Mouse (Mus musculus): ENCODE measurements around the gene Ndufa5. TPM values are rescaled to one million over a fixed set of nuclear protein-coding genes. Genes with fewer than 3 reads are reported as not detected.

Gene Ndufa5
- polyA plus RNA-seq, 1 experiment from 2014 or later, result 483 TPM

DNA sequence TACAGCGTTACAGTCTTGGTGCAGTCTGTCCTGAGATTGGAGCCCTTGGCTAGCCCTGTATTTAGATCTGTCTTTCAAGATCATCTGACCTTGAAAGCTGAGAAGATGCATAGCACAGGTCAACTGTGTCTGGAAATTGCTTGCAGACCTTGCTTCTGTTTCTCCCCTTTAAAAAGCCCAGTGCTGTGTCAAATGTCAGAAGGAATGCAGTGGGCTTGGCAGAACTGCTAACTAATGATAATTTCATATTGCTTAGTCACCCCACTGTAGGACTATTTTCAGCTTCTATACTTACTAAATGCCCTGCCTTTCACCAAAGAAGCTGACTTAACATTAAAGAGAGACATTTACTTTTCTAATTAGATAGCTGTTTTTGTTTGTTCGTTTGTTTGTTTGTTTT lies 27.7 kb upstream of the Ndufa5 start:
- H3K4me2 ChIP-seq (replicated peaks), result no peak overlapping the region
- H3K9ac ChIP-seq, result no peak overlapping the region
- H3K36me3 ChIP-seq (replicated peaks; ENCODE audit: control insufficient read depth, insufficient read depth), result no peaks in the 10 kb centered on the region
- no peaks in the 10 kb centered on the region for H3K4me1 ChIP-seq (replicated peaks; ENCODE audit: control insufficient read depth, insufficient read depth, low read length)
- no peaks in the 10 kb centered on the region for H3K9me3 ChIP-seq (ENCODE audit: control insufficient read depth, low read length)
- WGBS, result 87% methylated on average over 2 of the region's 2 CpGs
- DNase-seq (ENCODE audit: low spot score), result no peak
- ATAC-seq (ENCODE audit: low FRiP score), result no peak
- H3K27me3 ChIP-seq (ENCODE audit: control insufficient read depth, insufficient read depth, low read length), result no peaks in the 10 kb centered on the region
- H3K27ac ChIP-seq, result no peak overlapping the region
- no peak overlapping the region for H3K4me3 ChIP-seq (replicated peaks; ENCODE audit: low read length)

DNA sequence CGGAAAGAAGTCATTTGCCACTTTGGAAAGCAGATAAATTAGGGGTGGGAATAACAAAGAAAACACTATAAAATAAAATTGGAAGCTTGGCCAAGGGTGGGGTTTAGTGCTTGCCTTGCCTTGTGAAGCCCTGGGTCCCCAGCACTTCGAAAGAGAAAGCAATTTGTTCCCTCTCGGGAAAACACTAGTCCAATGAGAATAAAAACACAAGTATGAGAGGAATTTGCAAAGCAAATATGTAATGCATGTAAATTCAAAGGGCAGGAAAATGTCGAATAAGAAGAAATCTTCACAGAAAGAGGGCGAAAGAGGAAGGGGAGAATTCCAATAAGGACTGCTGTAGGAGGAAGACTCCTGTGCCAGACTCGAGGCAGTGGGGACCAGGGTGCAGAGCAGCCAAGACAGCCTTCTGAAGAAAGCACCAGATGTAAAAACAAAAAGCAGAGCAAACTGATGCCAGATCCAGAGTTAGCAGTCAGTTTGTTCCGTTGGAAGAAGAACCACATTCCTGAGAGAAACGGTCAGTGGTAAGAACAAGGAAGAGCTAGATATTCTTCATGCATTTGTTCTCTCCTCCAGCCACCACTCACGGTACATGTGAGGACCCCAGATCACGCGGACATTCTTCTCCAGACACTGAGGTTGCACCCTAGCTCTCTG lies 26.7 kb upstream of the Ndufa5 start:
- ATAC-seq (ENCODE audit: low FRiP score) (no peak), DNase-seq (ENCODE audit: low spot score) (no peak)
- Histone ChIP-seq H3K4me3 (replicated peaks; ENCODE audit: low read length) (no peak overlapping the region), H3K36me3 (replicated peaks; ENCODE audit: control insufficient read depth, insufficient read depth) (no peaks in the 10 kb centered on the region), H3K9me3 (ENCODE audit: control insufficient read depth, low read length) (no peaks in the 10 kb centered on the region), H3K4me2 (replicated peaks) (no peak overlapping the region), H3K9ac (no peak overlapping the region), H3K27me3 (ENCODE audit: control insufficient read depth, insufficient read depth, low read length) (no peaks in the 10 kb centered on the region), H3K4me1 (replicated peaks; ENCODE audit: control insufficient read depth, insufficient read depth, low read length) (no peaks in the 10 kb centered on the region), H3K27ac (no peak overlapping the region)
- 81% methylated on average over 11 of the region's 11 CpGs for WGBS

DNA sequence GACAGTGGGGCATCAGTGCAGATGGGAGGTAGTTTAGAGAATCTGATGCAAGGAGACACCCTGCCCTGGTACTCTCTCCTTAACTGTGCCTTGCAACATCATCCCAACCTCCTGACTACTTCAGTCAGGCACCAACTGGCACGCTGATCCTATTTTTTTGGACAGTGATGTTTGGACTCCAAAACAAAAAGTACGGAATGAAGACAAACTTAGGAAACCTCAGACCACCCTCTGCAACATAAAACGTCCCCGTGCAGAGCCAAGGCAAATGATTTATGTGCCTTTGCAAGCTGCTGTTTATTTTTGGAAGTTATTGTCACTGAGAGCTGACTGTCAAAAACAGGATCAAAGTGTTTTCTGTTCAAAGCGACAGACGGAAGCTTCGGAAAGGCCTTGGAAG lies 24.2 kb upstream of the Ndufa5 start:
- H3K27ac ChIP-seq, result no peak overlapping the region
- H3K9me3 ChIP-seq (ENCODE audit: control insufficient read depth, low read length), result no peaks in the 10 kb centered on the region
- no peaks in the 10 kb centered on the region for H3K4me1 ChIP-seq (replicated peaks; ENCODE audit: control insufficient read depth, insufficient read depth, low read length)
- H3K9ac ChIP-seq, result no peak overlapping the region
- no peak overlapping the region for H3K4me2 ChIP-seq (replicated peaks)
- no peaks in the 10 kb centered on the region for H3K36me3 ChIP-seq (replicated peaks; ENCODE audit: control insufficient read depth, insufficient read depth)
- ATAC-seq (ENCODE audit: low FRiP score) (no peak), DNase-seq (ENCODE audit: low spot score) (no peak)
- WGBS, result 81% methylated on average over 7 of the region's 7 CpGs
- no peak overlapping the region for H3K4me3 ChIP-seq (replicated peaks; ENCODE audit: low read length)
- H3K27me3 ChIP-seq (ENCODE audit: control insufficient read depth, insufficient read depth, low read length), result no peaks in the 10 kb centered on the region

DNA sequence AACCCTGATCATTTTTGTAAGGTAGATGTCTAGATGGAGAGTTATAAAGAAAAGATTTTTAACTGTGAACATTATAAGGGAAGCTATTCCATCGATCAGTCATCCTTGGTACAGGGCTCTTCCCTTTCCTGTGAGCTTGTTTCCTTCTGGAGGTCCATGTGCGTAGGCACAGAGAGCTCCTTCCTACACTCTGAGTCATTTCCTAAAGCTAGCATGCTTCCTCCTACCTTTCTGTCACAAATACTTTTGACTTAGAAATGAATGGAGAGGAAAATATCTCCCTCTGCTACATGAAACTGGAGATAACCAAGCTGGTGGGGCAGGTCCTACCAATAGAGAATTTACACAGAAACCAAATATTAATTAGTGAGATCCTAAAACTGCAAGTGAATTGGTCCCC lies 22.0 kb upstream of the Ndufa5 start:
- no peaks in the 10 kb centered on the region for H3K4me1 ChIP-seq (replicated peaks; ENCODE audit: control insufficient read depth, insufficient read depth, low read length)
- no peak overlapping the region for H3K9ac ChIP-seq
- ATAC-seq (ENCODE audit: low FRiP score) (no peak), DNase-seq (ENCODE audit: low spot score) (no peak)
- no peaks in the 10 kb centered on the region for H3K36me3 ChIP-seq (replicated peaks; ENCODE audit: control insufficient read depth, insufficient read depth)
- 90% methylated on average over 2 of the region's 2 CpGs for WGBS
- H3K4me2 ChIP-seq (replicated peaks), result no peak overlapping the region
- no peak overlapping the region for H3K27ac ChIP-seq
- no peaks in the 10 kb centered on the region for H3K27me3 ChIP-seq (ENCODE audit: control insufficient read depth, insufficient read depth, low read length)
- no peaks in the 10 kb centered on the region for H3K9me3 ChIP-seq (ENCODE audit: control insufficient read depth, low read length)
- H3K4me3 ChIP-seq (replicated peaks; ENCODE audit: low read length), result no peak overlapping the region

DNA sequence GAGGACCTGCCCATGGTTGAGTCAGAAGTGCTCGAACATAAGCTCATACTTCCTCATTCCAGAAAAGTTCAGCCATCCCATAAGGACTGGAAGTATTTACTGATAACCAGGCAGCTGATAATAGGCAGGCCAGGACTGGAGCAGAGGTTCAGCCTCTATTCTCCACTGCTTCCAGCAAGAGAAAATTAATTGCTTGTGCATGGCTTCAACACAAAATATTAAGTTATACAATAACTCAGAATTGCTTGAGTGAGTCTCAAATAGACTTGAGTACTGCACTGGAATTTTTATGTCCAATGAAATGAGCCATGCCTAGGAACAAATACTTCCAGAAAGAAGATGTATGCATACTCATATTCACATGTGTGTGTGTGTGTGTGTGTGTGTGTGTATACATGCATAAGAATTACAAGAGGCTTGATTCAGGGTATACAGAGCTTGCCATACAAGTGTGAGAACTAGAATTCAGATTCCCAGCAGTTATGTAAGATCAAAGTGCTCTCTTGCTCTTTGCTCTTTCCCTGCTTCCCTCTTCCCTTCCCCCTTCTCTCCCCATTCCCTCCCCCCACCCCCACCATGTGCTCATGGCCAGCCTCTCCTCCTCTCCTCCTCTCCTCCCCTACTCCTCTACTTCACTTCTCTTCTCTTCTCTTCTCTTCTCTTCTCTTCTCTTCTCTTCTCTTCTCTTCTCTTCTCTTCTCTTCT lies 19.1 kb upstream of the Ndufa5 start:
- no peaks in the 10 kb centered on the region for H3K4me1 ChIP-seq (replicated peaks; ENCODE audit: control insufficient read depth, insufficient read depth, low read length)
- ATAC-seq (ENCODE audit: low FRiP score) (no peak), DNase-seq (ENCODE audit: low spot score) (no peak)
- no peaks in the 10 kb centered on the region for H3K9me3 ChIP-seq (ENCODE audit: control insufficient read depth, low read length)
- H3K27me3 ChIP-seq (ENCODE audit: control insufficient read depth, insufficient read depth, low read length), result no peaks in the 10 kb centered on the region
- H3K27ac ChIP-seq, result no peak overlapping the region
- H3K4me2 ChIP-seq (replicated peaks), result no peak overlapping the region
- no peaks in the 10 kb centered on the region for H3K36me3 ChIP-seq (replicated peaks; ENCODE audit: control insufficient read depth, insufficient read depth)
- 89% methylated on average over 1 of the region's 1 CpGs for WGBS
- no peak overlapping the region for H3K9ac ChIP-seq
- no peak overlapping the region for H3K4me3 ChIP-seq (replicated peaks; ENCODE audit: low read length)

DNA sequence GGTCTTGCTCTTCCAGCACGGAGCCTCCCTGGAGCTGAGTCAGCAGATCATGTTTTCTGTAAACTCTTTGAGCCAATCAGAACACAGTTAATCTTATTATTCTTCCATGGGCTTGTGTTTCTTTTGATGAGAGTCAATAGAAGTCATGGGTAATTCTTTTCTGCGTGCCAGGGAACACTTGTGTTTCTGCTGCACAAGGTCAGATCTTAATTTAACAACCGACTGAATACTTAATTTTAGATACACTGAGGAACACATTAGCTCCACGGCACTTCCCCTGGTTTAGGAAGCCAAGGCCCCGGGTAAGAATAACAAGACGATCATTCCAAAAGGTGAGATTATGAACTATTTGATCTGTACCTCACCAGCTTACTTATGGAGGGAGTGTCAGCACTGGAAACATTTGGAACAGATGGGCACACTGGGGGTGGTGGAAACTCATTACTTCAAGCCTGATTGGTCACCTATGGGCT lies 15.3 kb upstream of the Ndufa5 start:
- H3K4me3 ChIP-seq (replicated peaks; ENCODE audit: low read length), result no peak overlapping the region
- H3K27me3 ChIP-seq (ENCODE audit: control insufficient read depth, insufficient read depth, low read length), result no peaks in the 10 kb centered on the region
- no peak overlapping the region for H3K27ac ChIP-seq
- H3K36me3 ChIP-seq (replicated peaks; ENCODE audit: control insufficient read depth, insufficient read depth), result no peaks in the 10 kb centered on the region
- no peak for DNase-seq (ENCODE audit: low spot score)
- H3K9ac ChIP-seq, result no peak overlapping the region
- no peak overlapping the region for H3K4me2 ChIP-seq (replicated peaks)
- no peaks in the 10 kb centered on the region for H3K9me3 ChIP-seq (ENCODE audit: control insufficient read depth, low read length)
- ATAC-seq (ENCODE audit: low FRiP score), result no peak
- WGBS, result 68% methylated on average over 6 of the region's 6 CpGs
- H3K4me1 ChIP-seq (replicated peaks; ENCODE audit: control insufficient read depth, insufficient read depth, low read length), result no peaks in the 10 kb centered on the region

DNA sequence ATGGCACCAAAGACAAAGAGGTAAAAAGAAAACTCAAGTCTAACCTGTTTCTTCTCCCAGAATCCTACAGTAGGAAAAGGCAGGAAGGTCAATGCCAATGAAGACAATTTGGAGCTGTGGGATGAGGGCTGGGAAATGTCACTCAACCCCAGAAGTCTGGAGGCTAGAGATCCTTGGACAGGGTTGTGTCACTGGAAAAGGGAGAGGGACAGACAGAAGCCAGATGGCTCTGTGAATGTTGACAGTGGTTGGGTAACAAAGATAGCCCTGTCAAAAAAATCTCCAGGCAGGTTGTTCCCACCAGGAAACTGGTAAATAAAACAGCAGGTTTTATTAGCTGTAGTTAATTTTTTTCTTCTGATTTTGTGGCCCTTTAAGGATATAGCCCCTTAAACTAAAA lies 14.6 kb upstream of the Ndufa5 start:
- H3K4me1 ChIP-seq (replicated peaks; ENCODE audit: control insufficient read depth, insufficient read depth, low read length), result no peaks in the 10 kb centered on the region
- H3K4me3 ChIP-seq (replicated peaks; ENCODE audit: low read length), result no peak overlapping the region
- no peaks in the 10 kb centered on the region for H3K9me3 ChIP-seq (ENCODE audit: control insufficient read depth, low read length)
- no peak overlapping the region for H3K9ac ChIP-seq
- no peaks in the 10 kb centered on the region for H3K36me3 ChIP-seq (replicated peaks; ENCODE audit: control insufficient read depth, insufficient read depth)
- DNase-seq (ENCODE audit: low spot score), result no peak
- no peaks in the 10 kb centered on the region for H3K27me3 ChIP-seq (ENCODE audit: control insufficient read depth, insufficient read depth, low read length)
- no peak for ATAC-seq (ENCODE audit: low FRiP score)
- H3K27ac ChIP-seq, result no peak overlapping the region
- H3K4me2 ChIP-seq (replicated peaks), result no peak overlapping the region

DNA sequence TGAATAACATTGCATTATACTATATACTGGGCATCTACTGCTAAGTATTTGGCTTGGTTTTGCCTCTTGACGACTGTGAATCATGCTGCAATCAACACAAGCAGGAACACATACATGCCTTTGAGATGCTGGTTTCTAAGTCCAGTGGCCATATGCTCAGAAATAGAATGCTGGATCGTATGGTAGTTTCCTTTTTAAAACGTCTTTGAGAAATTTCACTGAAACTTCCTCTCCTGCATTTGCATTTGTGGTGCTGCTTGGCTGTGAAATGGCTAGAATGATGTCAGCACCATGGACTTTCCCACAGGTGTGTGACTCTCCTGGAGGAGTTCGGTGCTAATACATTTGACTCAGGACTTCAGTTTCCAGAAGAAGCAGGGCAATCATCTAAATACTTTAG lies 12.3 kb upstream of the Ndufa5 start:
- H3K9me3 ChIP-seq (ENCODE audit: control insufficient read depth, low read length), result no peaks in the 10 kb centered on the region
- H3K36me3 ChIP-seq (replicated peaks; ENCODE audit: control insufficient read depth, insufficient read depth), result no peaks in the 10 kb centered on the region
- no peak overlapping the region for H3K4me3 ChIP-seq (replicated peaks; ENCODE audit: low read length)
- H3K9ac ChIP-seq, result no peak overlapping the region
- no peaks in the 10 kb centered on the region for H3K27me3 ChIP-seq (ENCODE audit: control insufficient read depth, insufficient read depth, low read length)
- no peak overlapping the region for H3K27ac ChIP-seq
- H3K4me1 ChIP-seq (replicated peaks; ENCODE audit: control insufficient read depth, insufficient read depth, low read length), result no peaks in the 10 kb centered on the region
- WGBS, result 81% methylated on average over 4 of the region's 4 CpGs
- ATAC-seq (ENCODE audit: low FRiP score), result no peak
- H3K4me2 ChIP-seq (replicated peaks), result no peak overlapping the region
- no peak for DNase-seq (ENCODE audit: low spot score)

DNA sequence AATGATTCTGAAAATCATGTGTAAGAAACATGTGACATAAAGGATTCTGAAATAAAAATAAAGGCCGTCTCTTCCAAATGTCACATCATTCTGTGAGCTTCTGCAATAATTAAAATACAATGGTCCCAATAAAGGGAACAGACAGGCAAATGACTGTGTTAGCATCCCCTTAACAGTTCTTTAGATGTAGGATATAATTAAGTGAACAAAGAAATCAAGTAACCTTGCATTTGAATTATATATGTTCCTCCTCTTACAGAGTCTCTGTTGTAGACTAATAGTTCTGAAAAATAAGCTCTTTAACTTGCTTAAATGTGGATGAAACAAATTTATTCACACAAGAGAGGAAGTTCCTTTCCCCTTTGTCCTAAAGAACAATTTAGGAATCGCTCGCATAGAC lies 10.6 kb upstream of the Ndufa5 start:
- Histone ChIP-seq H3K4me3 (replicated peaks; ENCODE audit: low read length) (no peak overlapping the region), H3K4me1 (replicated peaks; ENCODE audit: control insufficient read depth, insufficient read depth, low read length) (no peaks in the 10 kb centered on the region), H3K9ac (no peak overlapping the region), H3K36me3 (replicated peaks; ENCODE audit: control insufficient read depth, insufficient read depth) (no peaks in the 10 kb centered on the region), H3K27me3 (ENCODE audit: control insufficient read depth, insufficient read depth, low read length) (no peaks in the 10 kb centered on the region), H3K9me3 (ENCODE audit: control insufficient read depth, low read length) (no peaks in the 10 kb centered on the region), H3K27ac (no peak overlapping the region), H3K4me2 (replicated peaks) (no peak overlapping the region)
- no peak for DNase-seq (ENCODE audit: low spot score)
- 93% methylated on average over 3 of the region's 3 CpGs for WGBS
- ATAC-seq (ENCODE audit: low FRiP score), result no peak
